Mouse (Mus musculus): ENCODE data around the gene Mob3c. TPM values are rescaled to one million over a fixed set of nuclear protein-coding genes. Genes with fewer than 3 reads are reported as not detected.
A peak's percentile ranks its signal among the peaks of the same experiment; 100 is the strongest.

The Mob3c gene
- polyA plus RNA-seq, 1 experiment from 2014 or later: 8.8 TPM

GRCm38 (mm10) chr4:115835576-115835975 lies 7.7 kb downstream of the Mob3c start:
- H3K27me3 ChIP-seq: peaks cover 3% of the 10 kb centered on the region; the same call in 1 of the 2 replicates
- ATAC-seq (ENCODE audit: insufficient number of reproducible peaks, insufficient read depth, low FRiP score, low TSS enrichment, low read depth): no peak
- 75% methylated on average over 2 of the region's 2 CpGs for WGBS

GRCm38 (mm10) chr4:115838196-115838595 lies 10.3 kb downstream of the Mob3c start:
- Histone ChIP-seq H3K9me3 (no peaks in the 10 kb centered on the region), H3K27ac (peak overlapping the region; percentile 82; the same call in 1 of the 2 replicates), H3K9ac (replicated peaks) (no peak overlapping the region), H3K27me3 (no peaks in the 10 kb centered on the region), H3K4me2 (peak overlapping the region; percentile 67), H3K36me3 (peaks cover 25% of the 10 kb centered on the region), H3K4me3 (replicated peaks) (peak overlapping the region; percentile 71), H3K4me1 (replicated peaks) (peaks cover 7% of the 10 kb centered on the region)
- ATAC-seq (ENCODE audit: insufficient number of reproducible peaks, insufficient read depth, low FRiP score, low TSS enrichment, low read depth): no peak
- WGBS: 80% methylated on average over 4 of the region's 4 CpGs

More at GRCm38 (mm10) chr4:115835576-115835975, 7.7 kb downstream of the Mob3c start:
- Histone ChIP-seq H3K4me3 (replicated peaks) (no peak overlapping the region), H3K4me1 (replicated peaks) (peaks cover 7% of the 10 kb centered on the region), H3K9me3 (no peaks in the 10 kb centered on the region), H3K27ac (no peak overlapping the region), H3K4me2 (no peak overlapping the region), H3K36me3 (peaks cover 42% of the 10 kb centered on the region), H3K9ac (replicated peaks) (no peak overlapping the region)

DNA sequence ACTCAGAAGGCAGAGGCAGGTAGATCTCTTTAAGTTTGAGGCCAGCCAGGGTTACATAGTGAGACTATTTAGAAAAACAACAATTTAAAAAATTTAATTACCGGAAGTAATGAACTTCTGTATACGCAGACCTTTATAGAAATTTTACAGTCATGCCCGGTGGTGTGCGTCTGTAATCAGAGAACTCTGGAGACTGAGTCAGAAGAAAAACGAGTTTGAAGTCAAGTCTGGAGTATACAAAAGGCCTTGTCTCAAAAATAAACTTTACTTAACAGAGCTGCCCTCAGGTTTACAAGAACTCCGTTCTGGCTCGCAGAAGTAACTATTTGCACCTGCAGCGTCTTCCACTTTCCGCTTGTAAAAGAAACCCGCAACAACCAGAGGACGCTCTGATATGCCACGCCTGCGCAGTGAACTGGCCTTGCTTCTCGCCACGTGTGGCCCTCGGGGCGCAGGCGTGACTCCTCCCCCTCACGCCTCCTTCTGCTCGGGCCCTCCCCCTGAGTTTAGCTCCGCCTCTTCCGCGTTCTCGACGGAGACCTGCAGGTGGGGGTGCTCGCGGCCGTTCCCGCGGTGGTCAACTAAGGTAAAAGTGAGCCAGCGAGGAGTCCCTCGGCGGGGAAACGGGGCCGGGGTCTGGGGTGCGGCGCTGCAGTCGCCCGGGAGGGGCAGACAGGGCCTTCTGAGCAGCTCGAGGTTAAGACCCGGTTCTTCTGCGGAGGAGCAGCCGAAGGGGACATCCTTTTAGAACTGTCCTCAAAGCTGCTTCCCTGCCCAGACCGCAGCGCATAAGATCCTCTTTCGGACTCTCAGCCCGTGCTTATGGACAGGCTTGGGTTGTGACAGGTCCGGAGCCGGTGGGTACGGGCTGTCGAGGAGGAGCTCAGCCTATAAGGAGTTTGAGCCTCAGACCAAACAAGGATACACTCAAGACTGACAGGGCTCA lies 11.1 kb downstream of the Mob3c start, which contains the start of gene Mknk1:
TSS of gene Mknk1 (plus strand) at position 503 of the 946 bp plus-strand sequence.
- ATAC-seq (ENCODE audit: insufficient number of reproducible peaks, insufficient read depth, low FRiP score, low TSS enrichment, low read depth): peak; percentile 90
- Histone ChIP-seq H3K4me2 (peak within 1 kb of the TSS; percentile 67), H3K4me1 (replicated peaks) (peaks cover 7% of the 10 kb centered on the region), H3K9ac (replicated peaks) (peak within 1 kb of the TSS; percentile 71), H3K9me3 (no peaks in the 10 kb centered on the region), H3K27ac (peak within 1 kb of the TSS; percentile 82), H3K4me3 (replicated peaks) (peak within 1 kb of the TSS; percentile 71), H3K36me3 (peaks cover 19% of the 10 kb centered on the region), H3K27me3 (no peaks in the 10 kb centered on the region)
- WGBS: 2% methylated on average over 51 of the region's 51 CpGs

GRCm38 (mm10) chr4:115839956-115840355 lies 12.1 kb downstream of the Mob3c start:
- Histone ChIP-seq H3K4me3 (replicated peaks) (peak overlapping the region; percentile 71), H3K36me3 (peaks cover 10% of the 10 kb centered on the region), H3K4me1 (replicated peaks) (peaks cover 7% of the 10 kb centered on the region), H3K27me3 (no peaks in the 10 kb centered on the region), H3K4me2 (peak overlapping the region; percentile 67), H3K9me3 (no peaks in the 10 kb centered on the region), H3K9ac (replicated peaks) (no peak overlapping the region), H3K27ac (no peak overlapping the region; the same call in 1 of the 2 replicates)
- no peak for ATAC-seq (ENCODE audit: insufficient number of reproducible peaks, insufficient read depth, low FRiP score, low TSS enrichment, low read depth)
- 45% methylated on average over 4 of the region's 4 CpGs for WGBS

DNA sequence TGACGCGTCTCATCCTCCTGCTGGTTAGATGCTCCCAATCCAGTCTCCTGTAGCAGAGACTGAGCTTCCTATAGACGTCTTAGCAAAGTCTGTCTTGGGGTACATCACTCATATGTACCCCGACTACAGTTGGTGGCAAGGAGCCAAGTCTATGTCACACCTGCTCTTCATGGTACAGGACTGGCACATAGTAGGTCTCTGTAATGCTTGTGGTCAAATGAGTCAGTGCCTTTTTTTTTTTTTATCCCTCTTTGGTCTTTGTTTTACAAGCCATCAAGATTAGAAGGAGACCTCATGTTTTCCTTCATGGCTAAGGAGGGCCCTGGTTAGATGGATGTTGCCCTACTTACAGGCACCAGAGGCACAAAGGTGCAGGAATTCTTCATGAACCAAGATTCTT lies 12.9 kb downstream of the Mob3c start:
- Histone ChIP-seq H3K4me1 (replicated peaks) (peaks cover 7% of the 10 kb centered on the region), H3K9me3 (no peaks in the 10 kb centered on the region), H3K9ac (replicated peaks) (no peak overlapping the region), H3K27ac (no peak overlapping the region), H3K4me2 (no peak overlapping the region), H3K27me3 (no peaks in the 10 kb centered on the region), H3K36me3 (peaks cover 4% of the 10 kb centered on the region; the same call in 1 of the 2 replicates), H3K4me3 (replicated peaks) (no peak overlapping the region)
- no peak for ATAC-seq (ENCODE audit: insufficient number of reproducible peaks, insufficient read depth, low FRiP score, low TSS enrichment, low read depth)
- 94% methylated on average over 4 of the region's 4 CpGs for WGBS

- Histone ChIP-seq H3K27ac (no peak overlapping the region), H3K27me3 (no peaks in the 10 kb centered on the region), H3K36me3 (peaks cover 42% of the 10 kb centered on the region), H3K9ac (replicated peaks) (no peak overlapping the region), H3K4me2 (no peak overlapping the region), H3K4me3 (replicated peaks) (no peak overlapping the region), H3K9me3 (no peaks in the 10 kb centered on the region), H3K4me1 (replicated peaks) (peaks cover 5% of the 10 kb centered on the region; the same call in 1 of the 2 replicates)
- no peak for ATAC-seq (ENCODE audit: insufficient number of reproducible peaks, insufficient read depth, low FRiP score, low TSS enrichment, low read depth)
- WGBS: 73% methylated on average over 2 of the region's 2 CpGs
Observed at GRCm38 (mm10) chr4:115846656-115847055, 18.8 kb downstream of the Mob3c start.

- peaks cover 5% of the 10 kb centered on the region; the same call in 1 of the 2 replicates for H3K4me1 ChIP-seq (replicated peaks)
- H3K27me3 ChIP-seq: no peaks in the 10 kb centered on the region
- H3K4me3 ChIP-seq (replicated peaks): no peak overlapping the region
- H3K4me2 ChIP-seq: no peak overlapping the region
- WGBS: 64% methylated on average over 5 of the region's 5 CpGs
- H3K9me3 ChIP-seq: no peaks in the 10 kb centered on the region
- H3K36me3 ChIP-seq: peaks cover 48% of the 10 kb centered on the region
- no peak overlapping the region for H3K27ac ChIP-seq
- ATAC-seq (ENCODE audit: insufficient number of reproducible peaks, insufficient read depth, low FRiP score, low TSS enrichment, low read depth): no peak
- H3K9ac ChIP-seq (replicated peaks): no peak overlapping the region
Observed at GRCm38 (mm10) chr4:115847377-115847776, 19.5 kb downstream of the Mob3c start.

- Histone ChIP-seq H3K4me3 (replicated peaks) (no peak overlapping the region), H3K4me2 (no peak overlapping the region), H3K36me3 (peaks cover 55% of the 10 kb centered on the region), H3K27me3 (no peaks in the 10 kb centered on the region), H3K9me3 (no peaks in the 10 kb centered on the region), H3K4me1 (replicated peaks) (peaks cover 5% of the 10 kb centered on the region; the same call in 1 of the 2 replicates), H3K27ac (no peak overlapping the region), H3K9ac (replicated peaks) (no peak overlapping the region)
- 92% methylated on average over 1 of the region's 1 CpGs for WGBS
- no peak for ATAC-seq (ENCODE audit: insufficient number of reproducible peaks, insufficient read depth, low FRiP score, low TSS enrichment, low read depth)
Observed at GRCm38 (mm10) chr4:115848083-115848482, 20.2 kb downstream of the Mob3c start.

DNA sequence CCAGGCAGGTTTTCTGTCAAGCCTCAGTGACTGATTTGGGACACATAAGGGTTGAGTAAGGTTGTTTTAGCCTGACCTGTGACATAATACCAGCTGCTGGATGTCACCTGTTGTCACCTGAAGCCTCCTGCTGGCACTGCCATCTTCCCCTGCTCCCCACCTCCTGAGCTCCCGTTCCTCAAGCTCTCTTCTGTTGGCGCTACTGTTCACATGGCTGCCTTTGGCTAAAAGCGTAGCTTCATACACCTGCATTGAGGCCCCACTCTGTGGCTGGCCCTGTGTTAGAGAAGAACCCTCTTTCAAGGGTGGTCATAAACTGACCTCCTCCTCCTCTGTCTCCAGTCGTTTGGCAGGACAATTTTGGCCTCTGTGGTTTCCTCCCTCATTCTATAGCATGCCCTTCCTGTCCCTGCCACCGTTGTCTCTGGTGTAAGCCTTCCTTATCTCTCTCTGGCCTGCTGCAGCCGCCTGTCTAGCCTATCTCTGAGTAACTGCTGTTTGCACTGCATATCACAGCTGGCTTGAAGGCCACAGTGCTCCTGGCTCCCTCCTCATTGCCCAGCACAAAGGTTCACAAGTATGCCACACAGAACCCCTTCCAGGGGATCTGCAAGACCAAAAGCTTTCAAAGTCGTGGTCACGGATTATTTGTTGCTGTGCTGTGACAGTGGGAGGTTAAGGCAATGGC lies 21.2 kb downstream of the Mob3c start:
- Histone ChIP-seq H3K9me3 (no peaks in the 10 kb centered on the region), H3K27ac (no peak overlapping the region), H3K9ac (replicated peaks) (no peak overlapping the region), H3K27me3 (no peaks in the 10 kb centered on the region), H3K36me3 (peaks cover 57% of the 10 kb centered on the region), H3K4me2 (no peak overlapping the region), H3K4me3 (replicated peaks) (no peak overlapping the region), H3K4me1 (replicated peaks) (peaks cover 10% of the 10 kb centered on the region)
- WGBS: 64% methylated on average over 8 of the region's 8 CpGs
- 0 out of 2 replicates have a peak, but pooled peaks have one; percentile 29 for ATAC-seq (ENCODE audit: insufficient number of reproducible peaks, insufficient read depth, low FRiP score, low TSS enrichment, low read depth)

- Histone ChIP-seq H3K4me3 (replicated peaks) (no peak overlapping the region), H3K4me1 (replicated peaks) (peaks cover 20% of the 10 kb centered on the region), H3K9ac (replicated peaks) (no peak overlapping the region), H3K4me2 (no peak overlapping the region), H3K9me3 (no peaks in the 10 kb centered on the region), H3K36me3 (peaks cover 57% of the 10 kb centered on the region), H3K27me3 (no peaks in the 10 kb centered on the region), H3K27ac (no peak overlapping the region)
- WGBS: 87% methylated on average over 2 of the region's 2 CpGs
- ATAC-seq (ENCODE audit: insufficient number of reproducible peaks, insufficient read depth, low FRiP score, low TSS enrichment, low read depth): no peak
Observed at GRCm38 (mm10) chr4:115850111-115850510, 22.2 kb downstream of the Mob3c start.

GRCm38 (mm10) chr4:115850631-115851030 lies 22.7 kb downstream of the Mob3c start:
- Histone ChIP-seq H3K27me3 (no peaks in the 10 kb centered on the region), H3K4me3 (replicated peaks) (no peak overlapping the region), H3K9me3 (no peaks in the 10 kb centered on the region), H3K4me1 (replicated peaks) (peaks cover 25% of the 10 kb centered on the region), H3K36me3 (peaks cover 57% of the 10 kb centered on the region), H3K9ac (replicated peaks) (no peak overlapping the region), H3K4me2 (no peak overlapping the region), H3K27ac (no peak overlapping the region)
- 57% methylated on average over 2 of the region's 2 CpGs for WGBS
- ATAC-seq (ENCODE audit: insufficient number of reproducible peaks, insufficient read depth, low FRiP score, low TSS enrichment, low read depth): no peak
